Mouse (Mus musculus) heart, adult 2 months (tissue): ENCODE data around the gene Col2a1.

Source experiments
- CTCF ChIP-seq: fragments of 200-600 bp; IDR thresholded peaks from 2 replicates; pipeline ENCODE4 v1.8.1; 2022; ENCODE audit warnings: antibody characterized with exemption, mild to moderate bottlenecking, moderate library complexity
- POLR2A ChIP-seq: fragments of 200-500 bp; IDR thresholded peaks from 2 replicates; pipeline ENCODE4 v1.6.1; 2011; ENCODE audit warnings: mild to moderate bottlenecking, low read depth, low read length, control low read depth; ENCODE audit not compliant: insufficient read depth

- TF ChIP-seq CTCF: no peak
- TF ChIP-seq POLR2A: no peak
Measured at GRCm38 (mm10) chr15:98035076-98035755, 30.7 kb upstream of the Col2a1 start.
